7 mouse cellular contexts compared by ENCODE assay signal in genomic region chr9:105053147-105053557, GRCm38 (mm10). TPM values are rescaled to one million over a fixed set of nuclear protein-coding genes. Genes with fewer than 3 reads are reported as not detected.
DNase-seq lines count a peak whose midpoint lies in the region; ATAC-seq lines count a peak whose summit lies in the region.

Mrpl3 (plus strand) TSS chr9:105053239.

- ATAC-seq in intestine, embryonic 15.5 days: peak; percentile 87

- peak within 1 kb of the TSS; percentile 99 for H3K9ac ChIP-seq in intestine, embryonic 15.5 days

- peak within 1 kb of the TSS; percentile 77 for H3K27ac ChIP-seq in intestine, embryonic 15.5 days
- peak within 1 kb of the TSS; percentile 95 for H3K27ac ChIP-seq in midbrain, embryonic 10.5 days (replicated peaks)

- peak within 1 kb of the TSS; percentile 100 for H3K4me3 ChIP-seq in intestine, embryonic 15.5 days (replicated peaks)
- peak within 1 kb of the TSS; percentile 98 for H3K4me3 ChIP-seq in midbrain, embryonic 10.5 days

- intact Hi-C loops in gastrocnemius, postnatal 36 days (cut with DNase I): loop anchor here (5.0 to 10.0 kb wide), 2 partner anchors 74 to 342 kb away; partner anchors contain the start of genes Aste1 and Nek11
- intact Hi-C loops in left cerebral cortex, postnatal 25 days (cut with DNase I): loop anchor here (5.0 kb wide), 2 partner anchors 79 to 481 kb away; partner anchors contain the start of gene Nudt16

- H3K36me3 ChIP-seq in intestine, embryonic 15.5 days: peaks cover 21% of the 10 kb centered on the region
- H3K36me3 ChIP-seq in midbrain, embryonic 10.5 days: peaks cover 34% of the 10 kb centered on the region

- no peaks in the 10 kb centered on the region for H3K4me1 ChIP-seq in intestine, embryonic 15.5 days (replicated peaks)
- peaks cover 19% of the 10 kb centered on the region for H3K4me1 ChIP-seq in midbrain, embryonic 10.5 days

- peak within 1 kb of the TSS; percentile 61 for H3K4me2 ChIP-seq in intestine, embryonic 15.5 days (replicated peaks)

- peak; percentile 87 to 90 for DNase-seq in adrenal gland, adult 18-20 months (ENCODE audit: low spot score in 2 of 2)
- peak; percentile 86 for DNase-seq in embryo, embryonic 11 days
- peak; percentile 74 to 81 for DNase-seq in gastrocnemius, postnatal 36 days
- peak; percentile 83 to 84 for DNase-seq in left cerebral cortex, postnatal 25 days (ENCODE audit: low spot score in 2 of 2)
- peak; percentile 87 for DNase-seq in midbrain, embryonic 10.5 days (ENCODE audit: low spot score)
- peak; percentile 88 for DNase-seq in right cerebral cortex, postnatal 4 days

- H3K27me3 ChIP-seq in intestine, embryonic 15.5 days (replicated peaks): no peaks in the 10 kb centered on the region
- no peaks in the 10 kb centered on the region for H3K27me3 ChIP-seq in midbrain, embryonic 10.5 days (ENCODE audit: low read depth, poor library complexity, severe bottlenecking)

- under 1% methylated on average over 31 of the region's 31 CpGs for WGBS in intestine, embryonic 15.5 days
- under 1% methylated on average over 31 of the region's 31 CpGs for WGBS in midbrain, embryonic 10.5 days

- H3K9me3 ChIP-seq in intestine, embryonic 15.5 days: no peaks in the 10 kb centered on the region
- H3K9me3 ChIP-seq in midbrain, embryonic 10.5 days (replicated peaks): no peaks in the 10 kb centered on the region

RNA-seq across cellular contexts. Expression of gene Mrpl3, which starts in this region (rescaled TPM):
- total RNA-seq in adrenal gland, adult 18-20 months (2021): 10 to 100 TPM; 79.2 to 80.3 TPM
- 10 to 100 TPM; 73.3 to 78.2 TPM for total RNA-seq in gastrocnemius, postnatal 36 days (2021)
- polyA plus RNA-seq in intestine, embryonic 15.5 days (2015; fragmentation: Nextera tagmentation; extraction: Ambion mirVana): 113 and 121 TPM in 2 replicates
- total RNA-seq in left cerebral cortex, postnatal 25 days (2021): 10 to 100 TPM; 81.4 to 82.2 TPM
- 108 and 117 TPM in 2 replicates for polyA plus RNA-seq in midbrain, embryonic 10.5 days (2016; fragmentation: Nextera tagmentation; extraction: Ambion mirVana)

Comparison
In these comparisons a context has a peak if more than half of its experiments do, and no peak if none do; other contexts are left out.
1. Peak in every context shown above with its lines: DNase-seq, ATAC-seq, H3K4me3 ChIP-seq and H3K27ac ChIP-seq.